10 mouse cellular contexts compared by ENCODE assay signal in the genomic region with DNA sequence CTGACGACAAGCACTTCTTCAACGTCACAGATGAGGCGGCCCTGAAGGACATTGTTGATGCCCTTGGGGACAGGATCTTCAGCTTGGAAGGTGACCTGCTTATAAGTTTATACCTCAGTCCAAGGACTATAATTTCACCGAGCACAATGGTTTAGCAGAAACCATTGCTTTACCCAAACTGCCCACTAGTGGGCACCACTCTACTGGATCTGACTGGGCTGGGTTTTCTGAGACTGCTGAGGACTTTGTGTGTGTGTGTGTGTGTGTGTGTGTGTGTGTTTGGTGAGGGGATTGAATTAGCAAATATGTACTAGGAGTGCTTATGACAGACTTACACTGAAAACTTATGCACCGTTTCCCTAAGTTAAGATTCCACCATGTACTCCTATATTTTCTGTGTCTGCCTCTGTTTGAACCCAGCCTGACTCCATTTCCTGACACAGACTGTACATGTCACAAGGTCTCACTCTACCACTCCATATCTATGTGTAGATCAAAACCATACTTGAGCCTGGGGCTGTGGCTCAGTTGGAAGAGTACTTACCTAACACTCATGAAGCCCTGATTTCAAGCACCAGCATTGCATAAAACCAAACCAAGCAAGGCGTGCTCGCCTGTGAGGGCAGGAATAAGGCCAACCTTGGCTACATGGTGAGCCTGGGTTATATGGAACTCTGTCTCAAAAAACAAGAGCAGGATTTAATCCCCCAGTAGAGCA.
A peak's percentile ranks its signal among the peaks of the same experiment; 100 is the strongest.
DNase-seq lines count a peak whose midpoint lies in the region; ATAC-seq lines count a peak whose summit lies in the region.
"Had no signal": no experiment of that assay in that cellular context is flagged by ENCODE, and none has a peak within 500 bp of the region (broad histone marks: within the 10 kb centered on the region; RNA-seq: fewer than 3 reads in every experiment).

No protein-coding gene starts in this region.

- no peak overlapping the region for H3K4me3 ChIP-seq in midbrain, embryonic 11.5 days (ENCODE audit: low read depth, low read length)
- no peak overlapping the region for H3K4me3 ChIP-seq in midbrain, embryonic 15.5 days
- H3K4me3 ChIP-seq: limb, embryonic 15.5 days; stomach, embryonic 15.5 days had no signal

- H3K9ac ChIP-seq in midbrain, embryonic 11.5 days (ENCODE audit: low read length) = no peak overlapping the region
- no peak overlapping the region for H3K9ac ChIP-seq in midbrain, embryonic 15.5 days
- H3K9ac ChIP-seq: limb, embryonic 15.5 days; stomach, embryonic 15.5 days had no signal

- no peaks in the 10 kb centered on the region for H3K9me3 ChIP-seq in midbrain, embryonic 11.5 days (ENCODE audit: control insufficient read depth, low read length)
- H3K9me3 ChIP-seq in midbrain, embryonic 15.5 days = no peaks in the 10 kb centered on the region
- H3K9me3 ChIP-seq: limb, embryonic 15.5 days; stomach, embryonic 15.5 days had no signal

- peak; percentile 69 for DNase-seq in gastrocnemius, postnatal 10 days
- DNase-seq in gastrocnemius, adult 18-20 months (ENCODE audit: low spot score) = no peak
- peak; percentile 97 for DNase-seq in midbrain, embryonic 11.5 days (ENCODE audit: low spot score, missing footprints)
- peak; percentile 46 for DNase-seq in MN1 (ENCODE audit: low spot score)
- DNase-seq in embryo, embryonic 10.5 days (ENCODE audit: low spot score) = peak; percentile 83
- DNase-seq in lung, postnatal 10 days = peak; percentile 81

- ATAC-seq in midbrain, embryonic 11.5 days (ENCODE audit: low FRiP score) = no peak
- ATAC-seq in midbrain, embryonic 15.5 days (replicated peaks) = no peak
- no peak for ATAC-seq in activated CD4-positive, CD25-positive, alpha-beta regulatory T cell, adult 4 months

- no peaks in the 10 kb centered on the region for H3K4me1 ChIP-seq in midbrain, embryonic 11.5 days (ENCODE audit: control insufficient read depth, insufficient read depth, low read length)
- no peaks in the 10 kb centered on the region for H3K4me1 ChIP-seq in midbrain, embryonic 15.5 days
- H3K4me1 ChIP-seq: limb, embryonic 15.5 days had no signal

- H3K27ac ChIP-seq in midbrain, embryonic 11.5 days (ENCODE audit: low read depth, low read length) = no peak overlapping the region
- H3K27ac ChIP-seq in midbrain, embryonic 15.5 days = no peak overlapping the region
- H3K27ac ChIP-seq: limb, embryonic 15.5 days; stomach, embryonic 15.5 days had no signal

- 53% methylated on average over 7 of the region's 7 CpGs for WGBS in midbrain, embryonic 11.5 days
- 57% methylated on average over 7 of the region's 7 CpGs for WGBS in midbrain, embryonic 15.5 days

- H3K4me2 ChIP-seq in midbrain, embryonic 11.5 days = no peak overlapping the region
- H3K4me2 ChIP-seq in midbrain, embryonic 15.5 days = no peak overlapping the region
- H3K4me2 ChIP-seq: limb, embryonic 15.5 days; stomach, embryonic 15.5 days had no signal

- H3K36me3 ChIP-seq in midbrain, embryonic 11.5 days (ENCODE audit: control insufficient read depth, insufficient read depth, low read length) = no peaks in the 10 kb centered on the region
- H3K36me3 ChIP-seq in midbrain, embryonic 15.5 days (replicated peaks) = no peaks in the 10 kb centered on the region
- H3K36me3 ChIP-seq: stomach, embryonic 15.5 days had no signal

- H3K27me3 ChIP-seq in midbrain, embryonic 11.5 days (ENCODE audit: control insufficient read depth, insufficient read depth, low read length) = no peaks in the 10 kb centered on the region
- no peaks in the 10 kb centered on the region for H3K27me3 ChIP-seq in midbrain, embryonic 15.5 days (replicated peaks)
- H3K27me3 ChIP-seq: limb, embryonic 15.5 days; stomach, embryonic 15.5 days had no signal
